Mouse (Mus musculus): ENCODE results near the gene Kcnip4.

DNA sequence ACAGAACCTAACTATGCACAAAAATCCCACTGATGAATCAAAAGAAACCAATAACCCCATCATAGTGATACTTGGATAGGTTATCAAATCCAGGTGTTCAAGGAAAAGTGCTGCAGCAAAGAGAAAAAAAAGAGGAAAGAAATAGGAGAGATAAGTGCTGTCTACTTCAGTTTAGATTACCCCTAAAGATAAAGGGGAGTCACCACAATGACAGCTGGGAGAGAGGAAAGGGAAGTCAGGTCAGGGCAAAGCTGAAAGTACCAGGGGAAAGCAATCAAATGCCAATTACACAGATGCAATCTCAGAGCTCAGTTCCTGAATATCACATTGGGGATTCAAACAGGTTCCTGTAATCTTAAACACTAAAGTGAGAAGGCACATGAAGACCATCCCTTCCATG, 97.0 kb downstream of the Kcnip4 start:
- TF ChIP-seq CTCF (IDR thresholded peaks at IDR 0.05; ENCODE audit: extremely low read depth, insufficient read length, insufficient replicate concordance, low read depth, low read length) = no peak
- no peak for TF ChIP-seq POLR2A (IDR thresholded peaks at IDR 0.05; ENCODE audit: low read depth, low read length)

Measured in small intestine, adult 2 months (tissue).